Mouse (Mus musculus) C2C12 (cell line): ENCODE measurements around the gene Msantd1. TPM values are rescaled to one million over a fixed set of nuclear protein-coding genes. Genes with fewer than 3 reads are reported as not detected.

Experiments
- H3K27me3 ChIP-seq: one replicate; pipeline ENCODE4 v1.6.1; 2011; ENCODE audit not compliant: control insufficient read depth, insufficient read depth, insufficient read length
- H3K36me3 ChIP-seq: one replicate; pipeline ENCODE4 v1.6.1; 2011; ENCODE audit not compliant: control insufficient read depth, insufficient read depth
- H3K4me3 ChIP-seq: one replicate; pipeline ENCODE4 v1.5.1; 2011; ENCODE audit warnings: mild to moderate bottlenecking, control low read depth; ENCODE audit not compliant: poor library complexity, insufficient read depth, severe bottlenecking
- H3K79me2 ChIP-seq: one replicate; pipeline ENCODE4 v1.6.1; 2011; ENCODE audit not compliant: control insufficient read depth, insufficient read depth
- H3K79me3 ChIP-seq: one replicate; pipeline ENCODE4 v1.6.1; 2011; ENCODE audit warnings: low read depth, control low read depth
- H3ac ChIP-seq: one replicate; pipeline ENCODE3; 2011; ENCODE audit warnings: low read depth; ENCODE audit not compliant: control insufficient read depth, insufficient read length
- CEBPB ChIP-seq: IDR thresholded peaks from one replicate; pipeline ENCODE4 v1.6.1; 2011; ENCODE audit warnings: low read depth, mild to moderate bottlenecking, control low read depth, moderate library complexity
- CTCF ChIP-seq: IDR thresholded peaks from one replicate; pipeline ENCODE4 v1.5.1; 2011; ENCODE audit not compliant: control insufficient read depth, insufficient read depth, insufficient read length
- FOSL1 ChIP-seq: IDR thresholded peaks from one replicate; pipeline ENCODE4 v1.8.0; 2011; ENCODE audit warnings: mild to moderate bottlenecking, low read length; ENCODE audit not compliant: poor library complexity, insufficient read depth, severe bottlenecking
- MAX ChIP-seq: IDR thresholded peaks from one replicate; pipeline ENCODE4 v1.6.1; 2011; ENCODE audit warnings: mild to moderate bottlenecking, control low read depth
- MYOD1 ChIP-seq: IDR thresholded peaks from one replicate; pipeline ENCODE4 v1.6.1; 2011; ENCODE audit warnings: low read depth; ENCODE audit not compliant: control insufficient read depth, insufficient read length
- MYOG ChIP-seq: IDR thresholded peaks from one replicate; pipeline ENCODE4 v1.6.1; 2011; ENCODE audit not compliant: control insufficient read depth, insufficient read length; ENCODE audit errors: extremely low read depth
- USF1 ChIP-seq: IDR thresholded peaks from one replicate; pipeline ENCODE4 v1.6.1; 2011; ENCODE audit warnings: low read depth, mild to moderate bottlenecking, control low read depth, moderate library complexity
- polyA plus RNA-seq: library from polyadenylated mRNA; unstranded; fragments of >200 nt; fragmentation: generic; extraction: Trizol; gene quantifications from one replicate; pipeline ENCODE4 v1.2.1, GENCODE M21; 2012; ENCODE audit warnings: missing spikeins

Gene Msantd1
- polyA plus RNA-seq, 1 experiment, result not detected

GRCm38 (mm10) chr5:34896697-34897453 lies 10.9 kb upstream of the Msantd1 start:
- no peaks in the 10 kb centered on the region for H3K79me2 ChIP-seq
- H3K79me3 ChIP-seq, result no peaks in the 10 kb centered on the region
- no peak overlapping the region for H3ac ChIP-seq
- no peak overlapping the region for H3K4me3 ChIP-seq
- H3K27me3 ChIP-seq, result no peaks in the 10 kb centered on the region
- no peak for TF ChIP-seq MYOG
- no peak for TF ChIP-seq CTCF
- TF ChIP-seq MYOD1, result no peak
- TF ChIP-seq MAX, result no peak
- TF ChIP-seq USF1, result no peak
- no peak for TF ChIP-seq CEBPB
- no peak for TF ChIP-seq FOSL1
- H3K36me3 ChIP-seq, result peaks cover 55% of the 10 kb centered on the region

GRCm38 (mm10) chr5:34899787-34900469 lies 7.9 kb upstream of the Msantd1 start:
- no peaks in the 10 kb centered on the region for H3K27me3 ChIP-seq
- H3ac ChIP-seq, result no peak overlapping the region
- TF ChIP-seq MAX, result no peak
- no peak for TF ChIP-seq CEBPB
- no peak for TF ChIP-seq MYOD1
- no peak for TF ChIP-seq USF1
- TF ChIP-seq FOSL1, result no peak
- no peak for TF ChIP-seq MYOG
- no peak for TF ChIP-seq CTCF
- H3K4me3 ChIP-seq, result no peak overlapping the region
- H3K79me2 ChIP-seq, result no peaks in the 10 kb centered on the region
- H3K79me3 ChIP-seq, result no peaks in the 10 kb centered on the region
- H3K36me3 ChIP-seq, result peaks cover 47% of the 10 kb centered on the region

- no peaks in the 10 kb centered on the region for H3K27me3 ChIP-seq
- no peak overlapping the region for H3K4me3 ChIP-seq
- H3K79me3 ChIP-seq, result no peaks in the 10 kb centered on the region
- H3ac ChIP-seq, result no peak overlapping the region
- TF ChIP-seq CTCF, result no peak
- no peak for TF ChIP-seq MYOG
- no peak for TF ChIP-seq FOSL1
- TF ChIP-seq MYOD1, result no peak
- no peak for TF ChIP-seq CEBPB
- no peak for TF ChIP-seq MAX
- TF ChIP-seq USF1, result no peak
- H3K79me2 ChIP-seq, result no peaks in the 10 kb centered on the region
- peaks cover 53% of the 10 kb centered on the region for H3K36me3 ChIP-seq
These were observed 5.4 kb upstream of the Msantd1 start for GRCm38 (mm10) chr5:34902371-34902770.

GRCm38 (mm10) chr5:34902811-34903385 lies 4.9 kb upstream of the Msantd1 start:
- no peak overlapping the region for H3ac ChIP-seq
- no peak overlapping the region for H3K4me3 ChIP-seq
- TF ChIP-seq MYOG (no peak), FOSL1 (no peak), USF1 (no peak), MAX (no peak), CTCF (no peak), MYOD1 (no peak), CEBPB (no peak)
- peaks cover 53% of the 10 kb centered on the region for H3K36me3 ChIP-seq
- no peaks in the 10 kb centered on the region for H3K27me3 ChIP-seq
- H3K79me2 ChIP-seq, result no peaks in the 10 kb centered on the region
- no peaks in the 10 kb centered on the region for H3K79me3 ChIP-seq

GRCm38 (mm10) chr5:34904412-34904811 lies 3.4 kb upstream of the Msantd1 start:
- peaks cover 43% of the 10 kb centered on the region for H3K36me3 ChIP-seq
- no peak for TF ChIP-seq FOSL1
- TF ChIP-seq MYOG, result no peak
- no peak for TF ChIP-seq CTCF
- H3K79me3 ChIP-seq, result no peaks in the 10 kb centered on the region

GRCm38 (mm10) chr5:34907230-34907629 lies 582 bp upstream of the Msantd1 start:
- Histone ChIP-seq H3ac (no peak overlapping the region), H3K4me3 (no peak overlapping the region), H3K27me3 (no peaks in the 10 kb centered on the region), H3K36me3 (peaks cover 27% of the 10 kb centered on the region), H3K79me3 (no peaks in the 10 kb centered on the region), H3K79me2 (no peaks in the 10 kb centered on the region)
- TF ChIP-seq FOSL1, result no peak
- TF ChIP-seq CEBPB, result no peak
- TF ChIP-seq MYOD1, result no peak
- no peak for TF ChIP-seq MYOG
- no peak for TF ChIP-seq USF1
- TF ChIP-seq CTCF, result no peak
- TF ChIP-seq MAX, result no peak

More at GRCm38 (mm10) chr5:34904412-34904811, 3.4 kb upstream of the Msantd1 start:
- Histone ChIP-seq H3K4me3 (no peak overlapping the region), H3K79me2 (no peaks in the 10 kb centered on the region), H3K27me3 (no peaks in the 10 kb centered on the region), H3ac (no peak overlapping the region)
